Mouse (Mus musculus) spleen, postnatal 4 days (tissue): ENCODE results near the gene Gm12216.
"Not testable (repeated sequence)": the region's sequence is repeated elsewhere in the genome, so short reads cannot be mapped to it uniquely, and the experiment has no call there.

Experiments used
- DNase-seq, 2 experiments: peaks; one replicate each; pipeline ENCODE4 v3.0.0; 2022; ENCODE audit warnings: low spot score in 2 of 2

The Gm12216 gene

GRCm38 (mm10) chr11:53858761-53859580 is at the start of gene Gm12216:
TSS of gene Gm12216 (minus strand) at chr11:53859256.
- DNase-seq: peak; percentile 35 to 74

- DNase-seq: no peak
Measured at GRCm38 (mm10) chr11:53908686-53909085, 49.6 kb upstream of the Gm12216 start.

GRCm38 (mm10) chr11:53904534-53904925 is 45.5 kb upstream of the Gm12216 start:
- no peak for DNase-seq

- DNase-seq: no peak
Measured at GRCm38 (mm10) chr11:53903781-53904533, 44.9 kb upstream of the Gm12216 start.

- DNase-seq: no peak
Measured at GRCm38 (mm10) chr11:53902741-53903140, 43.7 kb upstream of the Gm12216 start.

- DNase-seq: no peak
Measured at GRCm38 (mm10) chr11:53900991-53901390, 41.9 kb upstream of the Gm12216 start.

GRCm38 (mm10) chr11:53899981-53900380 is 40.9 kb upstream of the Gm12216 start:
- no peak for DNase-seq

- DNase-seq: no peak
Measured at GRCm38 (mm10) chr11:53899004-53899403, 39.9 kb upstream of the Gm12216 start.

- no peak for DNase-seq
Measured at GRCm38 (mm10) chr11:53896935-53897334, 37.9 kb upstream of the Gm12216 start.

GRCm38 (mm10) chr11:53893451-53893850 is 34.4 kb upstream of the Gm12216 start:
- DNase-seq: no peak

- peak; percentile 35 to 67 for DNase-seq
Measured at GRCm38 (mm10) chr11:53892716-53893416, 33.8 kb upstream of the Gm12216 start.

- DNase-seq: peak; percentile 99
Measured at GRCm38 (mm10) chr11:53891505-53892451, 32.7 kb upstream of the Gm12216 start, which contains the start of gene Slc22a5. TSS of gene Slc22a5 (minus strand) at chr11:53891660.

- no peak for DNase-seq
Measured at GRCm38 (mm10) chr11:53890906-53891504, 31.9 kb upstream of the Gm12216 start.

GRCm38 (mm10) chr11:53890225-53890624 is 31.2 kb upstream of the Gm12216 start:
- no peak for DNase-seq

- DNase-seq: no peak
Measured at GRCm38 (mm10) chr11:53889091-53889645, 30.1 kb upstream of the Gm12216 start.

GRCm38 (mm10) chr11:53888242-53888641 is 29.2 kb upstream of the Gm12216 start:
- DNase-seq: no peak

GRCm38 (mm10) chr11:53883287-53883686 is 24.2 kb upstream of the Gm12216 start:
- DNase-seq: no peak

GRCm38 (mm10) chr11:53878096-53878495 is 19.0 kb upstream of the Gm12216 start:
- DNase-seq: not testable (repeated sequence)

GRCm38 (mm10) chr11:53876488-53876887 is 17.4 kb upstream of the Gm12216 start:
- DNase-seq: no peak

GRCm38 (mm10) chr11:53874706-53875105 is 15.7 kb upstream of the Gm12216 start:
- no peak for DNase-seq
